Mouse (Mus musculus) liver, embryonic 14.5 days (tissue): ENCODE measurements at regions not wholly inside any gene's neighbourhood (a gene's known extent, or its start where the extent isn't known, plus 50 kb on each side); places are given as distances from the start of the nearest gene placed in this dataset.

Experiments used
- CTCF ChIP-seq: IDR thresholded peaks from 2 replicates; pipeline ENCODE4 v1.5.1; 2016; ENCODE audit warnings: antibody characterized with exemption, low read depth, control low read depth
- EP300 ChIP-seq: IDR thresholded peaks from 2 replicates; pipeline ENCODE4 v1.6.1; 2016; ENCODE audit warnings: antibody characterized with exemption, low read depth

DNA sequence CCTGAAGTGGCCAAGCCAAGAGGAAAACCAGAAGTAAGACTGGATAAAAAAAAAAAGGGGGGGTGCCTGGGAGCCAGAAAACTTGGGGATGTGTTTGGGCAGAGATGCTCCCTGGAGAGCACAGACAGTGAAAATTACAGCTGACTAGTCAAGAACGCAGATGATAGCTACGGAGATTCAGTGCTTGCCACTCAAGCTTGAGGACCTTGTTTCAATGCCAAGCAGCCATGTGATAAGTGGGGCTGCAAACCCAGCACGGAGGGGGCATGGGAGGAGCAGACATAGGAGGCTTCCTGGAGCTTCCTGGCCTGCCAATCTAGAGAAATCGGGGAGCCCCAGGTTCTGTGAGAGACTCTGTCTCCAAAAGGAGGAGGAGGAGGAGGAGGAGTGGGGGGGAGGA lies 223.7 kb downstream of the Setd4 start:
- TF ChIP-seq CTCF (no peak), EP300 (no peak)
